Mouse (Mus musculus): ENCODE results near the gene Pcnt.

GRCm38 (mm10) chr10:76391166-76391565, 51.4 kb downstream of the Pcnt start:
- no peak for TF ChIP-seq POLR2A (IDR thresholded peaks at IDR 0.05; ENCODE audit: control insufficient read depth, low read depth, low read length)
- no peak for TF ChIP-seq CTCF (IDR thresholded peaks at IDR 0.05; ENCODE audit: control insufficient read depth, insufficient read depth, insufficient replicate concordance, low read depth, low read length)

All from testis, adult 2 months (tissue).